Mouse (Mus musculus): ENCODE data around the gene Cdk5r1.

DNA sequence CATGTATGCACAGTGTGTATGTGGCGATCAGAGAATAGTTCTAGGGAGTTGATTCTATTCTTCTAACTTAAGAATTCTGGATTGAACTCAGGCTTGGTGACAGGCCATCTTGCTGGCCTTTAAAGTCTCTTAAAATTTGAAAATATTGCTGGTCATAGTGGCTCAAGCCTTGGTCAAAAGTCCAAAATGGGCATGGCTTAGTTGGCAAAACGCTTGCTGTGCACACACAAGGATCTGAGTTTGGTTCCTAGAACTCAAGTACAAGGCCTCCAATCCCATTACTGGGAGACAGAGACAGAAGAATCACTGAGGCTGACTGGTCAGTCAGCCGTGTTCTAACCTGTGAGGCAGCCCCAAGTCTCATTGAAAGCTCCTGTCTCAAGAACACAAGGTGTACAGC lies 29.9 kb upstream of the Cdk5r1 start:
- TF ChIP-seq CTCF (IDR thresholded peaks at IDR 0.05; ENCODE audit: low read depth) = no peak
- no peak for TF ChIP-seq EP300 (IDR thresholded peaks at IDR 0.05; ENCODE audit: low read depth)

All from liver, embryonic 14.5 days (tissue).